Mouse (Mus musculus) kidney, embryonic 14.5 days (tissue): ENCODE measurements around the gene Mrps6. TPM values are rescaled to one million over a fixed set of nuclear protein-coding genes. Genes with fewer than 3 reads are reported as not detected.

Experiments
- ATAC-seq: fragments of 200-750 bp; cut with Nextera tagmentation; 2 replicates; pipeline ENCODE4 v1.8.0; 2017; ENCODE audit warnings: moderate number of reproducible peaks, mild to moderate bottlenecking, moderate TSS enrichment, moderate library complexity; ENCODE audit not compliant: low FRiP score, low TSS enrichment
- H3K27ac ChIP-seq: fragments of 300-500 bp; sonication (generic); 2 replicates; pipeline ENCODE4 v1.5.1; 2014; ENCODE audit warnings: low read depth, mild to moderate bottlenecking, low read length, moderate library complexity, mixed read lengths
- H3K27me3 ChIP-seq: fragments of 300-500 bp; sonication (generic); 2 replicates; pipeline ENCODE4 v1.6.1; 2014; ENCODE audit warnings: mild to moderate bottlenecking, low read length; ENCODE audit not compliant: control insufficient read depth, insufficient read depth
- H3K36me3 ChIP-seq: fragments of 300-500 bp; sonication (generic); 2 replicates; pipeline ENCODE4 v1.6.1; 2014; ENCODE audit warnings: low read length, mixed read lengths; ENCODE audit not compliant: control insufficient read depth, insufficient read depth
- H3K4me1 ChIP-seq: fragments of 300-500 bp; sonication (generic); 2 replicates; pipeline ENCODE4 v1.6.1; 2014; ENCODE audit warnings: low read length, mixed read lengths; ENCODE audit not compliant: control insufficient read depth, insufficient read depth
- H3K4me2 ChIP-seq: fragments of 300-500 bp; sonication (generic); replicated peaks from 2 replicates; pipeline ENCODE4 v1.6.1; 2014; ENCODE audit warnings: low read depth, mild to moderate bottlenecking, low read length
- H3K4me3 ChIP-seq: fragments of 300-500 bp; sonication (generic); 2 replicates; pipeline ENCODE4 v1.5.1; 2014; ENCODE audit warnings: mild to moderate bottlenecking, low read length
- H3K9ac ChIP-seq: fragments of 300-500 bp; sonication (generic); 2 replicates; pipeline ENCODE4 v1.6.1; 2014; ENCODE audit warnings: low read depth, mild to moderate bottlenecking, low read length, moderate library complexity
- H3K9me3 ChIP-seq: fragments of 300-500 bp; sonication (generic); 2 replicates; pipeline ENCODE4 v1.6.1; 2016; ENCODE audit warnings: low read length; ENCODE audit not compliant: control insufficient read depth
- whole genome bisulfite sequencing: fragments of 180-500 bp; shearing (Covaris S2); extraction: QIAGEN DNeasy Blood & Tissue Kit; methylation state at CpG from one replicate; pipeline ENCODE4 v1.1.7; 2014; 5-methylcytosine and 5-hydroxymethylcytosine counted together
- polyA plus RNA-seq: library from polyadenylated mRNA; unstranded; fragments of >200 nt; fragmentation: Nextera tagmentation; extraction: Ambion mirVana; gene quantifications from 2 replicates; pipeline ENCODE4 v1.2.1, GENCODE M21; 2014

The Mrps6 gene
- polyA plus RNA-seq, 1 experiment from 2014 or later, result 168 TPM

DNA sequence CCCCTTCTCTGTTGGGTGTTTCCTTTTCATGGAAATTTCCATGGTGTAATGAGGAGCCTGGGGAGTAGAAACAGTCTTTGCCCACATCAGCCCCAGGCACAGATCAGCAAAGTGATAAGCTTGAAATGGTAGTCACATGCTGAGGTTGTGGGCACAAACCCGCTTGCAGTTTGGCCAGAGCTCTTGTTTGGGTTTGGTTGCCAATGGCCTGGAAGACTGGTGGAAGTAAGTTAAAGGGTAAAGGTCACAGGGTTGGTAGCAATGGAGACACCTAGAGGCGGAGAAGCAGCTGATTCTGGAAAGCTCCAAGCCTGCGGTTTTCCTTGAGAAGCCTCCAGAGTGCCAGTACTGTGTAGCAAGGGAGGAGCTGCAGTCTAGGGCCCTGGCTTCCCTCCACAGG lies 47.6 kb downstream of the Mrps6 start:
- no peak for ATAC-seq
- Histone ChIP-seq H3K9ac (no peak overlapping the region), H3K4me2 (no peak overlapping the region), H3K36me3 (0 out of 2 replicates have a peak, but pooled peaks cover 9% of the 10 kb centered on the region), H3K27me3 (no peaks in the 10 kb centered on the region), H3K9me3 (no peaks in the 10 kb centered on the region), H3K4me3 (no peak overlapping the region), H3K27ac (no peak overlapping the region), H3K4me1 (no peaks in the 10 kb centered on the region)
- WGBS, result 72% methylated on average over 3 of the region's 3 CpGs

DNA sequence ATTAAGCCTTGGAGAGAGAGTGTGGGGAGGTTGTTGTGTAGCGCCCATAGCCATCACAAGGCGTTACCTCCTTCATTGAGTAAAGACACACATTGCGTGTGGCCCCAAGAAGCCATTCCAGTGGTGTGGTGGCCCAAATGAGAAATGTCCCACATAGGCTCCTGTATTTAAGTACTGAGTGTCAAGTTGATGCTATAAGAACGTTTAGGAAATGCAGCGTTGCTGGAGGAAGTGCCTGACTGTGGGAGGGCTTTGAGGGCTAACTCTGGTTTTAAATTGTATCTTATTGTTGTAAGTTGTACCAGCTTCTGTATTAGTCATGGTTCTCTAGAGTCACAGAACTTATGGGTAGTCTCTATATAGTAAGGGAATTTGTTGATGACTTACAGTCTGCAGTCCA lies 49.3 kb downstream of the Mrps6 start:
- Histone ChIP-seq H3K4me1 (no peaks in the 10 kb centered on the region), H3K27me3 (no peaks in the 10 kb centered on the region), H3K9me3 (no peaks in the 10 kb centered on the region), H3K4me2 (no peak overlapping the region), H3K9ac (no peak overlapping the region), H3K4me3 (no peak overlapping the region), H3K27ac (no peak overlapping the region), H3K36me3 (peaks cover 6% of the 10 kb centered on the region; the same call in 1 of the 2 replicates)
- no peak for ATAC-seq
- WGBS, result 94% methylated on average over 5 of the region's 5 CpGs

- no peak overlapping the region for H3K4me3 ChIP-seq
- H3K27ac ChIP-seq, result no peak overlapping the region
- peaks cover 6% of the 10 kb centered on the region; the same call in 1 of the 2 replicates for H3K36me3 ChIP-seq
- 82% methylated on average over 5 of the region's 5 CpGs for WGBS
- H3K4me1 ChIP-seq, result peaks cover 14% of the 10 kb centered on the region
- H3K9ac ChIP-seq, result no peak overlapping the region
- H3K4me2 ChIP-seq, result no peak overlapping the region
- no peaks in the 10 kb centered on the region for H3K9me3 ChIP-seq
- no peak for ATAC-seq
- H3K27me3 ChIP-seq, result no peaks in the 10 kb centered on the region
Observed at GRCm38 (mm10) chr16:92114706-92115241, 56.7 kb downstream of the Mrps6 start.

GRCm38 (mm10) chr16:92115611-92116421 lies 57.7 kb downstream of the Mrps6 start:
- Histone ChIP-seq H3K9ac (no peak overlapping the region), H3K36me3 (peaks cover 6% of the 10 kb centered on the region; the same call in 1 of the 2 replicates), H3K27me3 (no peaks in the 10 kb centered on the region), H3K27ac (no peak overlapping the region), H3K9me3 (no peaks in the 10 kb centered on the region), H3K4me1 (peaks cover 14% of the 10 kb centered on the region), H3K4me2 (no peak overlapping the region; the same call in 1 of the 2 replicates), H3K4me3 (no peak overlapping the region)
- 35% methylated on average over 20 of the region's 20 CpGs for WGBS
- no peak for ATAC-seq

GRCm38 (mm10) chr16:92117337-92118209 lies 59.5 kb downstream of the Mrps6 start:
- Histone ChIP-seq H3K27ac (no peak overlapping the region), H3K9ac (no peak overlapping the region), H3K36me3 (no peaks in the 10 kb centered on the region), H3K9me3 (no peaks in the 10 kb centered on the region), H3K4me3 (no peak overlapping the region), H3K4me1 (peaks cover 14% of the 10 kb centered on the region), H3K4me2 (no peak overlapping the region), H3K27me3 (no peaks in the 10 kb centered on the region)
- 73% methylated on average over 9 of the region's 9 CpGs for WGBS
- no peak for ATAC-seq

GRCm38 (mm10) chr16:92119013-92119515 lies 61.0 kb downstream of the Mrps6 start:
- peaks cover 14% of the 10 kb centered on the region for H3K4me1 ChIP-seq
- H3K27ac ChIP-seq, result no peak overlapping the region
- ATAC-seq, result no peak
- H3K9ac ChIP-seq, result no peak overlapping the region
- H3K27me3 ChIP-seq, result no peaks in the 10 kb centered on the region
- no peaks in the 10 kb centered on the region for H3K36me3 ChIP-seq
- no peaks in the 10 kb centered on the region for H3K9me3 ChIP-seq
- no peak overlapping the region for H3K4me3 ChIP-seq
- no peak overlapping the region for H3K4me2 ChIP-seq
- WGBS, result 57% methylated on average over 13 of the region's 13 CpGs

DNA sequence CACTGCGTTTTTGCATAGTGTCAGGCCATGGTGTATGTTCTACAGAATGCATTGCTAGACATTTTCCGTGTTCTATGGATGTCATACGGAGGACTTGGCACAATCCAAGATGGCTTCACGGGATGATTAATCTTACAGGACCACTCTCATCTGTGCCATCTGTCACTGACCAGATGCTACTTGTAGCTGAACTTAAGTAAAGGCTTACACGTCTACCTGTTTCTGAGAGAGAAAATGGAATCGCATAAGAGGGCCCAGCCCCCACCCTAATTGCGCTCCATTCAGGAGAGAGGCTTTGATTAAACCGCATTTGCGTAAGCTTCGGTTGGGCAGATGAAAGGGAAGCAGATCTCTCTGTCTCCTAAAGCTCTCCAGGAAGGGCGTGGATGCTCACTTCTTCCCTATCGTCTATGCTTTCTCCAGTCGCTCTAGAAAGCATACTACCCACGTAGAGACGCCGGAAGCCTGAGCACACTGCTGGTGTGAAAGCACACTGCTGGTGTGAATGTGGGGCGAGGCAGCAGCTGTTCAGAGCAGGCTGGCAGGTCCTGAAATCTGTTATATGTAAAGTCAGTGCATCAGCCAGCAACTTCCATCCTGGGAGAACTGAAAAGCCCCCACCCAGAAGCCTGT lies 62.9 kb downstream of the Mrps6 start:
- H3K9ac ChIP-seq, result no peak overlapping the region
- 68% methylated on average over 17 of the region's 17 CpGs for WGBS
- H3K4me1 ChIP-seq, result peaks cover 3% of the 10 kb centered on the region; the same call in 1 of the 2 replicates
- H3K4me3 ChIP-seq, result no peak overlapping the region
- peaks cover 7% of the 10 kb centered on the region; the same call in 1 of the 2 replicates for H3K9me3 ChIP-seq
- no peak overlapping the region for H3K27ac ChIP-seq
- no peak for ATAC-seq
- no peak overlapping the region for H3K4me2 ChIP-seq
- no peaks in the 10 kb centered on the region for H3K27me3 ChIP-seq
- H3K36me3 ChIP-seq, result no peaks in the 10 kb centered on the region

DNA sequence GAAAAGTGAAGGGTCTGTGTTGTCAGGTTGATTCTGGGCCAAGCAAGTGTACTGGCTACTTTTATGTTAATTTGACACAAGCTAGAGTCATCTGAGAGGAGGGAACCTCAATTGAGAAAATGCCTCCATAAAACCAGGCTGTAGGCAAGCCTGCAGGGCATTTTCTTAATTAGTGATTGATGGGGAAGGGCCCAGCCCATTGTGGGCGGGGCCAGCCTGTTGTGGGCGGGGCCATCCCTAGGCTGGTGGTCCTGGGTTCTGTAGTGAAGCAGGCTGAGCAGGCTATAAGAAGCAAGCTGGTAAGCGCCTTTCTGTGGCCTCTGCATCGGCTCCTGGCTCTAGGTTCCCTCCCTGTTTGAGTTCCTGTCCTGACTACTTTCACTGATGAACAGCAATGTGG lies 69.2 kb downstream of the Mrps6 start:
- no peak overlapping the region for H3K9ac ChIP-seq
- peaks cover 7% of the 10 kb centered on the region; the same call in 1 of the 2 replicates for H3K9me3 ChIP-seq
- no peaks in the 10 kb centered on the region for H3K36me3 ChIP-seq
- no peak for ATAC-seq
- H3K27ac ChIP-seq, result no peak overlapping the region
- H3K27me3 ChIP-seq, result no peaks in the 10 kb centered on the region
- 48% methylated on average over 4 of the region's 4 CpGs for WGBS
- no peaks in the 10 kb centered on the region for H3K4me1 ChIP-seq
- H3K4me3 ChIP-seq, result no peak overlapping the region
- no peak overlapping the region for H3K4me2 ChIP-seq
